Mouse (Mus musculus) forebrain, embryonic 16.5 days (tissue): Measurements from ENCODE around the gene Mdga1. TPM values are rescaled to one million over a fixed set of nuclear protein-coding genes. Genes with fewer than 3 reads are reported as not detected.

ENCODE experiments used
- ATAC-seq: fragments of 200-750 bp; cut with Nextera tagmentation; 2 replicates; pipeline ENCODE4 v1.8.0; 2017; ENCODE audit warnings: mild to moderate bottlenecking, moderate library complexity
- H3K27ac ChIP-seq: fragments of 300-500 bp; sonication (generic); 2 replicates; pipeline ENCODE4 v1.5.1; 2014; ENCODE audit warnings: low read length, control low read depth
- H3K27me3 ChIP-seq: fragments of 300-500 bp; sonication (generic); replicated peaks from 2 replicates; pipeline ENCODE4 v1.6.1; 2014; ENCODE audit warnings: low read length; ENCODE audit not compliant: control insufficient read depth, insufficient read depth
- H3K36me3 ChIP-seq: fragments of 300-500 bp; sonication (generic); 2 replicates; pipeline ENCODE4 v1.6.1; 2014; ENCODE audit not compliant: control insufficient read depth, insufficient read depth
- H3K4me1 ChIP-seq: fragments of 300-500 bp; sonication (generic); replicated peaks from 2 replicates; pipeline ENCODE4 v1.6.1; 2014; ENCODE audit warnings: low read length; ENCODE audit not compliant: control insufficient read depth, insufficient read depth
- H3K4me2 ChIP-seq: fragments of 300-500 bp; sonication (generic); 2 replicates; pipeline ENCODE4 v1.6.1; 2014; ENCODE audit warnings: mild to moderate bottlenecking, low read length, control low read depth
- H3K4me3 ChIP-seq: fragments of 300-500 bp; sonication (generic); replicated peaks from 2 replicates; pipeline ENCODE4 v1.5.1; 2014; ENCODE audit warnings: mild to moderate bottlenecking, low read length, control low read depth
- H3K9ac ChIP-seq: fragments of 300-500 bp; sonication (generic); replicated peaks from 2 replicates; pipeline ENCODE4 v1.6.1; 2014; ENCODE audit warnings: low read depth, low read length, control low read depth
- H3K9me3 ChIP-seq: fragments of 300-500 bp; sonication (generic); 2 replicates; pipeline ENCODE4 v1.6.1; 2016; ENCODE audit warnings: low read length; ENCODE audit not compliant: control insufficient read depth
- WGBS: fragments of 180-500 bp; shearing (Covaris S2); extraction: QIAGEN DNeasy Blood & Tissue Kit; methylation state at CpG from one replicate; pipeline ENCODE4 v1.1.7; 2014; 5-methylcytosine and 5-hydroxymethylcytosine counted together
- polyA plus RNA-seq: library from polyadenylated mRNA; unstranded; fragments of >200 nt; fragmentation: Nextera tagmentation; extraction: Ambion mirVana; gene quantifications from 2 replicates; pipeline ENCODE4 v1.2.1, GENCODE M21; 2015

Mdga1 gene
- polyA plus RNA-seq, 1 experiment from 2014 or later = 10.7 TPM

- H3K4me2 ChIP-seq = no peak overlapping the region
- H3K27ac ChIP-seq = no peak overlapping the region
- H3K4me1 ChIP-seq = no peaks in the 10 kb centered on the region
- ATAC-seq = no peak
- 38% methylated on average over 3 of the region's 3 CpGs for WGBS
- H3K9ac ChIP-seq = no peak overlapping the region
- H3K9me3 ChIP-seq = no peaks in the 10 kb centered on the region
- H3K27me3 ChIP-seq = no peaks in the 10 kb centered on the region
- H3K4me3 ChIP-seq = no peak overlapping the region
- H3K36me3 ChIP-seq = no peaks in the 10 kb centered on the region
Observed at GRCm38 (mm10) chr17:29985534-29985933, 15.6 kb upstream of the Mdga1 start.

- Histone ChIP-seq H3K4me1 (no peaks in the 10 kb centered on the region), H3K9me3 (no peaks in the 10 kb centered on the region), H3K4me3 (no peak overlapping the region), H3K4me2 (no peak overlapping the region), H3K36me3 (no peaks in the 10 kb centered on the region), H3K27me3 (no peaks in the 10 kb centered on the region), H3K27ac (no peak overlapping the region), H3K9ac (no peak overlapping the region)
- ATAC-seq = no peak
- WGBS = 76% methylated on average over 7 of the region's 7 CpGs
Observed at GRCm38 (mm10) chr17:29984931-29985330, 15.0 kb upstream of the Mdga1 start.

- Histone ChIP-seq H3K27me3 (no peaks in the 10 kb centered on the region), H3K4me3 (no peak overlapping the region), H3K4me2 (no peak overlapping the region), H3K9me3 (no peaks in the 10 kb centered on the region), H3K27ac (no peak overlapping the region), H3K36me3 (no peaks in the 10 kb centered on the region), H3K4me1 (no peaks in the 10 kb centered on the region), H3K9ac (no peak overlapping the region)
- 65% methylated on average over 5 of the region's 5 CpGs for whole genome bisulfite sequencing
- ATAC-seq = no peak
Observed at GRCm38 (mm10) chr17:29983190-29983589, 13.3 kb upstream of the Mdga1 start.

- H3K9ac ChIP-seq = no peak overlapping the region
- ATAC-seq = no peak
- no peak overlapping the region for H3K4me3 ChIP-seq
- no peak overlapping the region for H3K4me2 ChIP-seq
- no peaks in the 10 kb centered on the region for H3K27me3 ChIP-seq
- H3K27ac ChIP-seq = no peak overlapping the region
- H3K4me1 ChIP-seq = no peaks in the 10 kb centered on the region
- 63% methylated on average over 8 of the region's 8 CpGs for WGBS
- H3K36me3 ChIP-seq = no peaks in the 10 kb centered on the region
- no peaks in the 10 kb centered on the region for H3K9me3 ChIP-seq
Observed at GRCm38 (mm10) chr17:29981568-29981967, 11.7 kb upstream of the Mdga1 start.

- Histone ChIP-seq H3K36me3 (no peaks in the 10 kb centered on the region), H3K4me2 (no peak overlapping the region), H3K9ac (no peak overlapping the region), H3K27me3 (no peaks in the 10 kb centered on the region), H3K4me3 (no peak overlapping the region), H3K9me3 (no peaks in the 10 kb centered on the region), H3K4me1 (no peaks in the 10 kb centered on the region; the same call in 1 of the 2 replicates), H3K27ac (no peak overlapping the region)
- no peak for ATAC-seq
- WGBS = 86% methylated on average over 7 of the region's 7 CpGs
Observed at GRCm38 (mm10) chr17:29979841-29980240, 10.0 kb upstream of the Mdga1 start.

- Histone ChIP-seq H3K4me2 (no peak overlapping the region), H3K4me1 (no peaks in the 10 kb centered on the region; the same call in 1 of the 2 replicates), H3K9me3 (no peaks in the 10 kb centered on the region), H3K36me3 (no peaks in the 10 kb centered on the region), H3K27me3 (no peaks in the 10 kb centered on the region), H3K27ac (no peak overlapping the region), H3K4me3 (no peak overlapping the region), H3K9ac (no peak overlapping the region)
- WGBS = 57% methylated on average over 4 of the region's 4 CpGs
- ATAC-seq = no peak
Observed at GRCm38 (mm10) chr17:29979020-29979419, 9.1 kb upstream of the Mdga1 start.

- Histone ChIP-seq H3K4me1 (no peaks in the 10 kb centered on the region; the same call in 1 of the 2 replicates), H3K27ac (no peak overlapping the region), H3K4me2 (no peak overlapping the region), H3K9me3 (no peaks in the 10 kb centered on the region), H3K36me3 (no peaks in the 10 kb centered on the region), H3K27me3 (no peaks in the 10 kb centered on the region), H3K9ac (no peak overlapping the region), H3K4me3 (no peak overlapping the region)
- ATAC-seq = peak; percentile 69; the same call in 1 of the 2 replicates
- WGBS = 4% methylated on average over 8 of the region's 8 CpGs
Observed at GRCm38 (mm10) chr17:29975731-29976130, 5.8 kb upstream of the Mdga1 start.

GRCm38 (mm10) chr17:29973226-29973625, 3.3 kb upstream of the Mdga1 start:
- Histone ChIP-seq H3K4me3 (no peak overlapping the region), H3K27ac (no peak overlapping the region), H3K9ac (no peak overlapping the region), H3K4me2 (no peak overlapping the region), H3K36me3 (no peaks in the 10 kb centered on the region), H3K9me3 (no peaks in the 10 kb centered on the region), H3K27me3 (no peaks in the 10 kb centered on the region), H3K4me1 (no peaks in the 10 kb centered on the region; the same call in 1 of the 2 replicates)
- no peak for ATAC-seq
- 94% methylated on average over 7 of the region's 7 CpGs for WGBS

- no peaks in the 10 kb centered on the region; the same call in 1 of the 2 replicates for H3K4me1 ChIP-seq
- no peaks in the 10 kb centered on the region for H3K36me3 ChIP-seq
- H3K27ac ChIP-seq = no peak overlapping the region
- no peaks in the 10 kb centered on the region for H3K27me3 ChIP-seq
- no peak overlapping the region for H3K4me3 ChIP-seq
- ATAC-seq = no peak
- H3K4me2 ChIP-seq = no peak overlapping the region
- 43% methylated on average over 15 of the region's 15 CpGs for WGBS
- H3K9ac ChIP-seq = no peak overlapping the region
- no peaks in the 10 kb centered on the region for H3K9me3 ChIP-seq
Observed at GRCm38 (mm10) chr17:29971761-29972432, 2.0 kb upstream of the Mdga1 start.

GRCm38 (mm10) chr17:29965506-29965905, 4.4 kb downstream of the Mdga1 start:
- 3% methylated on average over 5 of the region's 5 CpGs for WGBS
- Histone ChIP-seq H3K36me3 (no peaks in the 10 kb centered on the region), H3K4me1 (peaks cover 26% of the 10 kb centered on the region), H3K27ac (no peak overlapping the region), H3K4me2 (no peak overlapping the region), H3K27me3 (no peaks in the 10 kb centered on the region), H3K9ac (no peak overlapping the region), H3K4me3 (no peak overlapping the region), H3K9me3 (no peaks in the 10 kb centered on the region)
- ATAC-seq = peak; percentile 61
